Mouse (Mus musculus) CH12.LX (cell line): ENCODE data around the gene Tmem200c. TPM values are rescaled to one million over a fixed set of nuclear protein-coding genes. Genes with fewer than 3 reads are reported as not detected.

Experiments
- DNase-seq: peaks from one replicate; pipeline ENCODE4 v3.0.0-alpha.2; 2013; ENCODE audit errors: extremely low read depth
- H3K27ac ChIP-seq: 2 replicates; pipeline ENCODE4 v1.5.1; 2012; ENCODE audit warnings: low read depth, mild to moderate bottlenecking, control low read depth, moderate library complexity; ENCODE audit not compliant: insufficient read depth
- H3K27me3 ChIP-seq: replicated peaks from 2 replicates; pipeline ENCODE3; 2012; ENCODE audit warnings: inconsistent platforms
- H3K36me3 ChIP-seq, 2 experiments: replicated peaks in 1 of 2; 2 replicates each; pipeline versions ENCODE3 to v1.6.1; 2012; ENCODE audit warnings: inconsistent platforms in 1 of 2, low read length in 1 of 2, mild to moderate bottlenecking in 1 of 2, mixed read lengths in 1 of 2, moderate library complexity in 1 of 2; ENCODE audit not compliant: control insufficient read depth in 1 of 2, insufficient read depth in 1 of 2
- H3K4me1 ChIP-seq, 2 experiments: 2 replicates each; pipeline ENCODE4 v1.6.1; 2012; ENCODE audit warnings: inconsistent platforms in 1 of 2, moderate library complexity in 1 of 2; ENCODE audit not compliant: insufficient read depth in 2 of 2, control insufficient read depth in 1 of 2
- H3K4me2 ChIP-seq: 2 replicates; pipeline ENCODE4 v1.6.1; 2012; ENCODE audit warnings: low read depth, mild to moderate bottlenecking, control low read depth; ENCODE audit not compliant: poor library complexity, insufficient read depth, severe bottlenecking
- H3K4me3 ChIP-seq, 3 experiments: fragments of 150-350 bp in 1 of 3; sonication (generic) in 1 of 3; replicated peaks in 1 of 3; 2 replicates each; pipeline versions ENCODE3 to v1.5.1; 2011 to 2012; ENCODE audit warnings: low read depth in 2 of 3, low read length in 2 of 3, mild to moderate bottlenecking in 2 of 3, moderate library complexity in 2 of 3, control low read depth in 1 of 3, improper control_type of control experiment in 1 of 3, inconsistent platforms in 1 of 3, mixed read lengths in 1 of 3; ENCODE audit not compliant: poor library complexity in 1 of 3
- H3K79me2 ChIP-seq: replicated peaks from 2 replicates; pipeline ENCODE4 v1.6.1; 2012; ENCODE audit warnings: mild to moderate bottlenecking, moderate library complexity; ENCODE audit not compliant: control insufficient read depth, poor library complexity, insufficient read depth, severe bottlenecking; ENCODE audit errors: extremely low read depth
- H3K9ac ChIP-seq: 2 replicates; pipeline ENCODE4 v1.6.1; 2012; ENCODE audit warnings: low read depth, mild to moderate bottlenecking, control low read depth, moderate library complexity; ENCODE audit not compliant: insufficient read depth
- H3K9me3 ChIP-seq: replicated peaks from 2 replicates; pipeline ENCODE3; 2012; ENCODE audit warnings: low read length, inconsistent platforms, mixed read lengths
- BHLHE40 ChIP-seq: IDR thresholded peaks from 2 replicates; pipeline ENCODE4 v1.6.1; 2011; ENCODE audit warnings: mild to moderate bottlenecking, low read depth, low read length, improper control_type of control experiment
- CHD1 ChIP-seq: IDR thresholded peaks from 2 replicates; pipeline ENCODE4 v1.6.1; 2012; ENCODE audit warnings: low read depth, low read length, improper control_type of control experiment, inconsistent platforms
- HCFC1 ChIP-seq: IDR thresholded peaks from 2 replicates; pipeline ENCODE4 v1.6.1; 2012; ENCODE audit warnings: low read depth, mild to moderate bottlenecking, inconsistent platforms, low read length, improper control_type of control experiment
- MAZ ChIP-seq: IDR thresholded peaks from 2 replicates; pipeline ENCODE4 v1.6.1; 2012; ENCODE audit warnings: low read depth, mild to moderate bottlenecking, inconsistent platforms, low read length, improper control_type of control experiment, moderate library complexity
- MEF2A ChIP-seq: IDR thresholded peaks from 2 replicates; pipeline ENCODE4 v1.6.1; 2014; ENCODE audit warnings: low read depth, mild to moderate bottlenecking, inconsistent platforms, low read length, improper control_type of control experiment, borderline replicate concordance
- POLR2AphosphoS2 ChIP-seq: IDR thresholded peaks from 2 replicates; pipeline ENCODE4 v1.6.1; 2011; ENCODE audit warnings: low read depth, low read length, improper control_type of control experiment
- RAD21 ChIP-seq: IDR thresholded peaks from 2 replicates; pipeline ENCODE4 v1.6.1; 2011; ENCODE audit warnings: low read depth, mild to moderate bottlenecking, low read length, improper control_type of control experiment, moderate library complexity
- RCOR1 ChIP-seq: conservative IDR thresholded peaks from 2 replicates; pipeline ENCODE4 v1.6.1; 2012; ENCODE audit warnings: low read depth, mild to moderate bottlenecking, inconsistent platforms, low read length, improper control_type of control experiment
- SIN3A ChIP-seq: IDR thresholded peaks from 2 replicates; pipeline ENCODE4 v1.6.1; 2012; ENCODE audit warnings: low read length, improper control_type of control experiment, inconsistent platforms
- SMC3 ChIP-seq: IDR thresholded peaks from 2 replicates; pipeline ENCODE4 v1.6.1; 2011; ENCODE audit warnings: low read depth, low read length, improper control_type of control experiment
- UBTF ChIP-seq: IDR thresholded peaks from 2 replicates; pipeline ENCODE4 v1.6.1; 2012; ENCODE audit warnings: low read depth, mild to moderate bottlenecking, inconsistent platforms, low read length, improper control_type of control experiment, moderate library complexity
- USF2 ChIP-seq: conservative IDR thresholded peaks from 2 replicates; pipeline ENCODE4 v1.6.1; 2011; ENCODE audit warnings: low read depth, low read length, improper control_type of control experiment
- ZC3H11A ChIP-seq: IDR thresholded peaks from 2 replicates; pipeline ENCODE4 v1.6.1; 2012; ENCODE audit warnings: low read depth, mild to moderate bottlenecking, inconsistent platforms, low read length, improper control_type of control experiment
- ZKSCAN1 ChIP-seq: IDR thresholded peaks from 2 replicates; pipeline ENCODE4 v1.6.1; 2012; ENCODE audit warnings: low read depth, inconsistent platforms, low read length, improper control_type of control experiment, borderline replicate concordance
- ZMIZ1 ChIP-seq: IDR thresholded peaks from 2 replicates; pipeline ENCODE4 v1.6.1; 2012; ENCODE audit warnings: low read depth, mild to moderate bottlenecking, inconsistent platforms, low read length, improper control_type of control experiment
- ZNF384 ChIP-seq: IDR thresholded peaks from 2 replicates; pipeline ENCODE4 v1.6.1; 2012; ENCODE audit warnings: low read depth, low read length, improper control_type of control experiment, inconsistent platforms
- dilution Hi-C: fragments of 300-500 bp; cut with MboI; formaldehyde crosslinking; loops from 2 replicates; pipeline ENCODE4 v1.14.3; 2020; ENCODE audit warnings: low sequenced_read_pairs; ENCODE audit not compliant: extremely low pct_unique_long_range_greater_than_20kb, extremely low pct_ligation_motif_present
- in situ Hi-C: fragments of 300-500 bp; cut with MboI; formaldehyde crosslinking; loops from 3 replicates; pipeline ENCODE4 v1.14.3; 2019; ENCODE audit warnings: low sequenced_read_pairs, low pct_ligation_motif_present, low pct_unique_long_range_greater_than_20kb, mixed read lengths
- polyA plus RNA-seq: library from polyadenylated mRNA; unstranded; fragments of >175 nt; gene quantifications from 2 replicates; pipeline ENCODE4 v1.2.1, GENCODE M21; 2012; ENCODE audit warnings: low read depth; ENCODE audit not compliant: insufficient read length
- total RNA-seq, 2 experiments: library from RNA; depleted of rRNA; stranded (reverse); fragments of 300-350 nt in 1 of 2; fragments of >200 nt in 1 of 2; gene quantifications; 2 replicates each; pipeline ENCODE4 v1.2.3; 2012 to 2014

Gene Tmem200c
- total and polyA plus RNA-seq, 3 experiments: not detected

GRCm38 (mm10) chr17:68841097-68841891, 14.9 kb downstream of the Tmem200c start:
- H3K4me2 ChIP-seq: no peak overlapping the region
- TF ChIP-seq CHD1 (no peak), ZNF384 (no peak), UBTF (no peak), MAZ (no peak), ZC3H11A (no peak), RCOR1 (no peak), HCFC1 (no peak), BHLHE40 (no peak), SIN3A (no peak), USF2 (no peak)
- H3K4me1 ChIP-seq: no peaks in the 10 kb centered on the region
- H3K36me3 ChIP-seq: no peaks in the 10 kb centered on the region
- H3K27me3 ChIP-seq: no peaks in the 10 kb centered on the region
- dilution Hi-C loops: no loop called here
- H3K79me2 ChIP-seq: no peaks in the 10 kb centered on the region
- no peak overlapping the region for H3K27ac ChIP-seq
- DNase-seq: no peak
- H3K9ac ChIP-seq: no peak overlapping the region
- in situ Hi-C loops: no loop called here
- H3K9me3 ChIP-seq: peaks cover 59% of the 10 kb centered on the region
- H3K4me3 ChIP-seq: no peak overlapping the region

GRCm38 (mm10) chr17:68841892-68842252, 15.4 kb downstream of the Tmem200c start:
- Histone ChIP-seq H3K9ac (no peak overlapping the region), H3K4me1 (no peaks in the 10 kb centered on the region), H3K9me3 (peaks cover 57% of the 10 kb centered on the region), H3K36me3 (no peaks in the 10 kb centered on the region), H3K79me2 (no peaks in the 10 kb centered on the region), H3K4me3 (no peak overlapping the region), H3K27ac (no peak overlapping the region), H3K4me2 (no peak overlapping the region), H3K27me3 (no peaks in the 10 kb centered on the region)
- dilution Hi-C loops: no loop called here
- TF ChIP-seq ZMIZ1: no peak
- no peak for TF ChIP-seq POLR2AphosphoS2
- no peak for TF ChIP-seq MEF2A
- no peak for TF ChIP-seq UBTF
- TF ChIP-seq ZKSCAN1: no peak
- TF ChIP-seq SMC3: no peak
- no peak for TF ChIP-seq RAD21
- no peak for TF ChIP-seq BHLHE40
- in situ Hi-C loops: no loop called here
- DNase-seq: no peak
